Mouse (Mus musculus) heart, embryonic 12.5 days (tissue): Measurements from ENCODE around the gene Cox6b2. TPM values are rescaled to one million over a fixed set of nuclear protein-coding genes. Genes with fewer than 3 reads are reported as not detected.

Experiments used
- ATAC-seq: fragments of 200-750 bp; cut with Nextera tagmentation; 2 replicates; pipeline ENCODE4 v1.8.0; 2017; ENCODE audit warnings: moderate TSS enrichment, moderate library complexity; ENCODE audit not compliant: insufficient number of reproducible peaks, low FRiP score
- H3K27ac ChIP-seq: fragments of 300-500 bp; sonication (generic); 2 replicates; pipeline ENCODE4 v1.5.1; 2016; ENCODE audit warnings: mild to moderate bottlenecking, moderate library complexity; ENCODE audit not compliant: poor library complexity, severe bottlenecking
- H3K27me3 ChIP-seq: fragments of 300-500 bp; sonication (generic); replicated peaks from 2 replicates; pipeline ENCODE4 v1.6.1; 2016; ENCODE audit warnings: mild to moderate bottlenecking, moderate library complexity
- H3K36me3 ChIP-seq: fragments of 300-500 bp; sonication (generic); 2 replicates; pipeline ENCODE4 v1.6.1; 2016; ENCODE audit warnings: mild to moderate bottlenecking, moderate library complexity
- H3K4me1 ChIP-seq: fragments of 300-500 bp; sonication (generic); replicated peaks from 2 replicates; pipeline ENCODE4 v1.6.1; 2016; ENCODE audit warnings: mild to moderate bottlenecking
- H3K4me2 ChIP-seq: fragments of 300-500 bp; sonication (generic); 2 replicates; pipeline ENCODE4 v1.6.1; 2016; ENCODE audit warnings: mild to moderate bottlenecking, moderate library complexity
- H3K4me3 ChIP-seq: fragments of 300-500 bp; sonication (generic); 2 replicates; pipeline ENCODE4 v1.5.1; 2016; ENCODE audit warnings: mild to moderate bottlenecking
- H3K9ac ChIP-seq: fragments of 300-500 bp; sonication (generic); 2 replicates; pipeline ENCODE4 v1.6.1; 2016; ENCODE audit warnings: mild to moderate bottlenecking, moderate library complexity
- H3K9me3 ChIP-seq: fragments of 300-500 bp; sonication (generic); replicated peaks from 2 replicates; pipeline ENCODE4 v1.6.1; 2016; ENCODE audit warnings: mild to moderate bottlenecking, moderate library complexity
- WGBS: fragments of 180-500 bp; shearing (Covaris S2); methylation state at CpG from one replicate; pipeline ENCODE4 v1.1.7; 2016; 5-methylcytosine and 5-hydroxymethylcytosine counted together
- polyA plus RNA-seq: library from polyadenylated mRNA; unstranded; fragments of >200 nt; fragmentation: Nextera tagmentation; extraction: Ambion mirVana; gene quantifications from 2 replicates; pipeline ENCODE4 v1.2.1, GENCODE M21; 2016

The Cox6b2 gene
- polyA plus RNA-seq, 1 experiment from 2014 or later = 44.4 TPM

DNA sequence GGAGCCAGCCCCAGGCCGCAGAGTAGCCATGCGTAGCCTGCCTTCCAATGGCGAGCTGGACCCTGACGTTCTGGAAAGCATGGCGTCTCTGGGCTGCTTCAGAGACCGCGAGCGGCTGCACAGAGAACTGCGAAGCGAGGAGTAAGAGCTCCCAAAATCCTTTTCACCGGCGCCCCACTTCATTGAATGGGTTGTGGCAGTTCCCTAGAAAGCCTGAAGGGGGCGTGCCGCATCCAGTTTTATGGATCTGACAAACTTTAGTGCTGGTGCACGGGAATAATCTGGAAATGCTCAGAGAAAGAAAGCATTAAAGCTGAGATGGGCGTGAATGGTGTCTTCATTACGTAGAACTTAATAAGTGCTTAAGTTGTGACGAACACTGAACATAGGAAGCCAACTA is 47.8 kb downstream of the Cox6b2 start:
- H3K4me3 ChIP-seq = no peak overlapping the region
- H3K27me3 ChIP-seq = no peaks in the 10 kb centered on the region
- H3K4me2 ChIP-seq = no peak overlapping the region
- WGBS = 43% methylated on average over 18 of the region's 18 CpGs
- H3K9me3 ChIP-seq = no peaks in the 10 kb centered on the region
- no peaks in the 10 kb centered on the region for H3K4me1 ChIP-seq
- H3K27ac ChIP-seq = no peak overlapping the region
- peaks cover 67% of the 10 kb centered on the region for H3K36me3 ChIP-seq
- H3K9ac ChIP-seq = no peak overlapping the region
- no peak for ATAC-seq

DNA sequence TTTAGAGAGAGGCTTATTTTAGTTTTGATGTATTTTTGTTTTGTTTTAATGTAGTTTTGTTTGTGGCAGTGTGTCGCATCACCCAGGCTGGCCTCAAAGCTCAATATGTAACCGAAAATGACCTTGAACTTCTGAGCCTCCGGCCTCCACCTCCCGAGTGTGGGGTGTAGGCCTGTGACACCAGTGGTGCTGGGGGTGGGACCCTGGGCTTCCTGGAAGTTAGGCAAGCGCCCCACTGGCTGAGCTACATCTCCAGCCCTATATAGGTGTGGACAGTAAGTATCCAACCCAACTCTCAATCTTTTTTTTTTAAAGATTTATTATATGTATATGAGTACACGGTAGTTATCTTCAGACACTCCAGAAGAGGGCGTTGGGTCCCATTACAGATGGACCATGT is 49.7 kb downstream of the Cox6b2 start:
- H3K9me3 ChIP-seq = no peaks in the 10 kb centered on the region
- no peaks in the 10 kb centered on the region for H3K27me3 ChIP-seq
- no peak overlapping the region for H3K27ac ChIP-seq
- H3K9ac ChIP-seq = no peak overlapping the region
- WGBS = 89% methylated on average over 7 of the region's 7 CpGs
- H3K4me1 ChIP-seq = no peaks in the 10 kb centered on the region
- no peak overlapping the region for H3K4me2 ChIP-seq
- ATAC-seq = no peak
- peaks cover 65% of the 10 kb centered on the region for H3K36me3 ChIP-seq
- no peak overlapping the region for H3K4me3 ChIP-seq

DNA sequence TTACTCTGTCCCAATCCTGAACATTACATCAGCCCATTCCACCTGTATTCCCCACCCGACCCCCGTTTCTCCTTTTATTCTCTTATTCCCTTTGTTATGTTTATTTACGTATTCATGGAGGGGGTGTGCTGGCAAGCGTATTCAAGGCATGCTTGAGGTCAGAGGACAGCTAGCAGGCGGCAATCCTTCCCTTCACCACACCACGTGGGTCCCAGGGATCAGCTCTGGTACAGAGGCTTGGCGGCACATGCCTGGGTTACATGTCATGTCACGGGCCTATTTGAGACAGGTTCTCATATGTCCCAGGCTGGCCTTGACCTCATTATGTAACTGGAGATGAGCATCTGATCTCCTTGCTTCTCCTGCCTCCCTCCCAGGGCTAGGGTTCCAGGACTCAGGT is 50.6 kb downstream of the Cox6b2 start:
- Histone ChIP-seq H3K4me2 (no peak overlapping the region), H3K27me3 (no peaks in the 10 kb centered on the region), H3K9me3 (no peaks in the 10 kb centered on the region), H3K27ac (no peak overlapping the region), H3K4me3 (no peak overlapping the region), H3K4me1 (no peaks in the 10 kb centered on the region), H3K9ac (no peak overlapping the region), H3K36me3 (peaks cover 62% of the 10 kb centered on the region)
- ATAC-seq = no peak
- WGBS = 76% methylated on average over 8 of the region's 8 CpGs

Other genes starting within 250 kb of the Cox6b2 start
- 543 and 550 TPM in 2 replicates for gene Tnnt1, start 236.7 kb downstream of the Cox6b2 start, polyA plus RNA-seq
- gene Tnni3, start 228.9 kb downstream of the Cox6b2 start, polyA plus RNA-seq = 1,739 and 1,749 TPM in 2 replicates
- 0.54 and 0.83 TPM in 2 replicates for gene Dnaaf3, start 220.6 kb downstream of the Cox6b2 start, polyA plus RNA-seq
- gene Syt5, start 205.6 kb downstream of the Cox6b2 start, polyA plus RNA-seq = 1.4 and 1.6 TPM in 2 replicates
- not detected in 2 replicates for gene Ptprh, start 149.1 kb downstream of the Cox6b2 start, polyA plus RNA-seq
- gene Tmem86b, start 121.7 kb downstream of the Cox6b2 start, polyA plus RNA-seq = 3.2 and 3.7 TPM in 2 replicates
- 9.8 and 10.2 TPM in 2 replicates for gene Ppp6r1, start 94.1 kb downstream of the Cox6b2 start, polyA plus RNA-seq
- 78.2 and 84.7 TPM in 2 replicates for gene Hspbp1, start 68.0 kb downstream of the Cox6b2 start, polyA plus RNA-seq
- gene Brsk1, start 62.5 kb downstream of the Cox6b2 start, polyA plus RNA-seq = 1.0 and 1.7 TPM in 2 replicates
- 0.08 TPM in 1 of 2 replicates, not detected in the other for gene Tmem150b, start 27.8 kb downstream of the Cox6b2 start, polyA plus RNA-seq
- gene Kmt5c, start 13.0 kb downstream of the Cox6b2 start, polyA plus RNA-seq = 60.7 and 65.0 TPM in 2 replicates
- gene Fam71e2, start 18.2 kb upstream of the Cox6b2 start, polyA plus RNA-seq = not detected in 2 replicates
- 0.28 TPM in 1 of 2 replicates, not detected in the other for gene Il11, start 29.8 kb upstream of the Cox6b2 start, polyA plus RNA-seq
- gene Tmem190, start 29.8 kb upstream of the Cox6b2 start, polyA plus RNA-seq = not detected in 2 replicates
- gene Tmem238, start 36.6 kb upstream of the Cox6b2 start, polyA plus RNA-seq = 4.6 and 4.8 TPM in 2 replicates
- gene Rpl28, start 39.8 kb upstream of the Cox6b2 start, polyA plus RNA-seq = 279 and 284 TPM in 2 replicates
- 344 and 363 TPM in 2 replicates for gene Ube2s, start 59.5 kb upstream of the Cox6b2 start, polyA plus RNA-seq
- 0.05 TPM in 1 of 2 replicates, not detected in the other for gene Shisa7, start 91.6 kb upstream of the Cox6b2 start, polyA plus RNA-seq
- gene Isoc2b, start 117.2 kb upstream of the Cox6b2 start, polyA plus RNA-seq = 3.9 and 4.4 TPM in 2 replicates
- gene Isoc2a, start 124.1 kb upstream of the Cox6b2 start, polyA plus RNA-seq = 0.74 and 1.0 TPM in 2 replicates
- 0.27 and 0.30 TPM in 2 replicates for gene Gm36210, start 153.4 kb upstream of the Cox6b2 start, polyA plus RNA-seq
- 2.6 and 2.9 TPM in 2 replicates for gene Zfp628, start 162.1 kb upstream of the Cox6b2 start, polyA plus RNA-seq
- gene Nat14, start 168.9 kb upstream of the Cox6b2 start, polyA plus RNA-seq = 4.6 and 5.5 TPM in 2 replicates
- gene Ssc5d, start 172.7 kb upstream of the Cox6b2 start, polyA plus RNA-seq = 1.5 and 1.7 TPM in 2 replicates
- 2.1 and 2.6 TPM in 2 replicates for gene Sbk2, start 211.3 kb upstream of the Cox6b2 start, polyA plus RNA-seq
- gene Sbk3, start 218.1 kb upstream of the Cox6b2 start, polyA plus RNA-seq = 0.08 and 0.17 TPM in 2 replicates
- gene Zfp579, start 243.1 kb upstream of the Cox6b2 start, polyA plus RNA-seq = 26.0 and 29.3 TPM in 2 replicates